Mouse (Mus musculus): ENCODE results near the gene Tnfrsf13c.

GRCm38 (mm10) chr15:82207504-82208219 lies 16.5 kb downstream of the Tnfrsf13c start:
- TF ChIP-seq CTCF (IDR thresholded peaks at IDR 0.05; ENCODE audit: low read depth, low read length) (no peak), POLR2A (IDR thresholded peaks at IDR 0.05; ENCODE audit: insufficient read depth, low read length) (no peak), EP300 (IDR thresholded peaks at IDR 0.05; ENCODE audit: insufficient read depth, low read depth, low read length) (no peak)
